ENCODE assay signal across 32 mouse cellular contexts in genomic region chr6:35608336-35608735, GRCm38 (mm10).
"Had no signal": no experiment of that assay in that cellular context is flagged by ENCODE, and none has a peak within 500 bp of the region (broad histone marks: within the 10 kb centered on the region; RNA-seq: fewer than 3 reads in every experiment).

No protein-coding gene starts in this region.

- H3K4me1 ChIP-seq: limb, embryonic 10.5 days; limb, embryonic 12.5 days; limb, embryonic 13.5 days; limb, embryonic 15.5 days; liver, embryonic 12.5 days; liver, embryonic 13.5 days; liver, embryonic 15.5 days; lung, embryonic 15.5 days; megakaryocyte, embryonic 14.5 days; midbrain, embryonic 10.5 days; midbrain, embryonic 12.5 days; midbrain, embryonic 13.5 days; midbrain, embryonic 15.5 days; neural tube, embryonic 12.5 days; neural tube, embryonic 13.5 days had no signal

- H3K9ac ChIP-seq: limb, embryonic 12.5 days; limb, embryonic 13.5 days; limb, embryonic 15.5 days; liver, embryonic 12.5 days; liver, embryonic 13.5 days; liver, embryonic 14.5 days; liver, embryonic 15.5 days; lung, embryonic 14.5 days; lung, embryonic 15.5 days; midbrain, embryonic 12.5 days; midbrain, embryonic 13.5 days; midbrain, embryonic 15.5 days; neural tube, embryonic 12.5 days; neural tube, embryonic 13.5 days had no signal

- H3K27ac ChIP-seq: limb, embryonic 10.5 days; limb, embryonic 12.5 days; limb, embryonic 13.5 days; limb, embryonic 15.5 days; liver, embryonic 12.5 days; liver, embryonic 13.5 days; liver, embryonic 14.5 days; liver, embryonic 15.5 days; lung, embryonic 15.5 days; macrophage; midbrain, embryonic 10.5 days; midbrain, embryonic 12.5 days; midbrain, embryonic 13.5 days; midbrain, embryonic 15.5 days; neural tube, embryonic 12.5 days; neural tube, embryonic 13.5 days had no signal

- H3K9me3 ChIP-seq: limb, embryonic 10.5 days; limb, embryonic 15.5 days; liver, embryonic 15.5 days; lung, embryonic 15.5 days; midbrain, embryonic 15.5 days; neural tube, embryonic 12.5 days; neural tube, embryonic 13.5 days had no signal

- H3K27me3 ChIP-seq: limb, embryonic 12.5 days; limb, embryonic 13.5 days; limb, embryonic 15.5 days; liver, embryonic 12.5 days; liver, embryonic 13.5 days; liver, embryonic 15.5 days; lung, embryonic 15.5 days; megakaryocyte, embryonic 14.5 days; midbrain, embryonic 12.5 days; midbrain, embryonic 13.5 days; midbrain, embryonic 15.5 days; neural tube, embryonic 12.5 days; neural tube, embryonic 13.5 days had no signal

- H3K36me3 ChIP-seq: limb, embryonic 10.5 days; limb, embryonic 12.5 days; limb, embryonic 13.5 days; limb, embryonic 15.5 days; liver, embryonic 12.5 days; liver, embryonic 13.5 days; liver, embryonic 15.5 days; lung, embryonic 15.5 days; midbrain, embryonic 10.5 days; midbrain, embryonic 12.5 days; midbrain, embryonic 13.5 days; midbrain, embryonic 15.5 days; neural tube, embryonic 12.5 days; neural tube, embryonic 13.5 days had no signal

- H3K4me2 ChIP-seq: limb, embryonic 12.5 days; limb, embryonic 13.5 days; limb, embryonic 15.5 days; liver, embryonic 11.5 days; liver, embryonic 12.5 days; liver, embryonic 13.5 days; liver, embryonic 15.5 days; lung, embryonic 14.5 days; lung, embryonic 15.5 days; midbrain, embryonic 11.5 days; midbrain, embryonic 12.5 days; midbrain, embryonic 13.5 days; midbrain, embryonic 15.5 days; neural tube, embryonic 12.5 days; neural tube, embryonic 13.5 days had no signal

- ATAC-seq: liver, embryonic 12.5 days; lung, postnatal 0 days; midbrain, embryonic 13.5 days; midbrain, embryonic 15.5 days; midbrain, embryonic 16.5 days had no signal

- DNase-seq: left cerebral cortex, postnatal 4 days; liver; liver, embryonic 13.5 days; lung, adult 18-20 months; lung, adult 2 months; lung, embryonic 14.5 days; lung, postnatal 10 days; lung, postnatal 14 days; lung, postnatal 36 days; lung, postnatal 4 days; midbrain, embryonic 14.5 days had no signal

- H3K4me3 ChIP-seq: limb, embryonic 10.5 days; limb, embryonic 12.5 days; limb, embryonic 13.5 days; limb, embryonic 15.5 days; liver, embryonic 12.5 days; liver, embryonic 13.5 days; liver, embryonic 15.5 days; lung, embryonic 15.5 days; megakaryocyte, embryonic 14.5 days; midbrain, embryonic 10.5 days; midbrain, embryonic 12.5 days; midbrain, embryonic 13.5 days; midbrain, embryonic 15.5 days; myocyte; neural tube, embryonic 12.5 days; neural tube, embryonic 13.5 days had no signal
